Comparison of ENCODE assay signal across 21 mouse cellular contexts in genomic region chr17:79282771-79283170, GRCm38 (mm10).
DNase-seq lines count a peak whose midpoint lies in the region; ATAC-seq and TF ChIP-seq lines count a peak whose summit lies in the region.
"Had no signal": no experiment of that assay in that cellular context is flagged by ENCODE, and none has a peak within 500 bp of the region (broad histone marks: within the 10 kb centered on the region; RNA-seq: fewer than 3 reads in every experiment).

No protein-coding gene starts in this region.

- H3K79me2 ChIP-seq in CH12.LX (replicated peaks; ENCODE audit: control insufficient read depth, extremely low read depth, insufficient read depth, poor library complexity, severe bottlenecking): no peaks in the 10 kb centered on the region

- H3K4me3 ChIP-seq in gastrocnemius, adult 2 months: no peak overlapping the region
- H3K4me3 ChIP-seq in CH12.LX (replicated peaks in 1 of 3; ENCODE audit: low read depth in 2 of 3, low read length in 2 of 3, poor library complexity in 1 of 3): no peak overlapping the region
- H3K4me3 ChIP-seq in left cerebral cortex, adult 2 months: no peak overlapping the region
- H3K4me3 ChIP-seq: embryonic facial prominence, embryonic 13.5 days; forebrain, embryonic 13.5 days; heart, embryonic 12.5 days; hindbrain, embryonic 12.5 days had no signal

- TF ChIP-seq CTCF in gastrocnemius, adult 2 months (IDR thresholded peaks at IDR 0.05): no peak
- no peak for TF ChIP-seq CTCF in CH12.LX (conservative IDR thresholded peaks at IDR 0.05 in 1 of 2, IDR thresholded peaks at IDR 0.05 in 1 of 2; ENCODE audit: low read depth in 2 of 2, low read length in 2 of 2)
- TF ChIP-seq CTCF in left cerebral cortex, adult 2 months (IDR thresholded peaks at IDR 0.05): no peak

- in situ Hi-C loops in CH12.LX (cut with MboI; ENCODE audit: low pct_ligation_motif_present, low pct_unique_long_range_greater_than_20kb, low sequenced_read_pairs): no loop called here

- no peaks in the 10 kb centered on the region for H3K27me3 ChIP-seq in CH12.LX (replicated peaks)
- H3K27me3 ChIP-seq: embryonic facial prominence, embryonic 13.5 days; forebrain, embryonic 13.5 days; heart, embryonic 12.5 days; hindbrain, embryonic 12.5 days had no signal

- dilution Hi-C loops in CH12.LX (cut with MboI; ENCODE audit: extremely low pct_ligation_motif_present, extremely low pct_unique_long_range_greater_than_20kb, low sequenced_read_pairs): no loop called here

- peak; percentile 48 for TF ChIP-seq EP300 in CH12.LX (IDR thresholded peaks at IDR 0.05; ENCODE audit: low read length)

- peaks cover 0 to 18% of the 10 kb centered on the region in 2 experiments; a peak in 2 of 4 replicates for H3K4me1 ChIP-seq in CH12.LX (ENCODE audit: control insufficient read depth in 1 of 2, insufficient read depth in 2 of 2)
- H3K4me1 ChIP-seq: forebrain, embryonic 13.5 days had no signal

- peak; percentile 89 for ATAC-seq in granulocyte monocyte progenitor cell, adult 5-6 weeks (replicated peaks; ENCODE audit: poor library complexity, severe bottlenecking)
- ATAC-seq: activated CD4-positive, CD25-positive, alpha-beta regulatory T cell, adult 4 months; forebrain, embryonic 13.5 days; forebrain, postnatal 0 days; hindbrain, embryonic 16.5 days; inflammation-experienced regulatory T-cells, adult 6 months; intestine, postnatal 0 days had no signal

- intact Hi-C loops in gastrocnemius, adult 2 months (cut with DNase I): no loop called here
- intact Hi-C loops in gastrocnemius, postnatal 14 days (cut with DNase I; ENCODE audit: low total_unique reads): no loop called here
- intact Hi-C loops in left cerebral cortex, adult 2 months (cut with DNase I): no loop called here

- TF ChIP-seq POLR2A in CH12.LX (IDR thresholded peaks at IDR 0.05; ENCODE audit: low read depth, low read length): no peak

- H3K27ac ChIP-seq in gastrocnemius, adult 2 months: peak overlapping the region; percentile 4; the same call in 1 of the 2 replicates
- H3K27ac ChIP-seq in CH12.LX (ENCODE audit: insufficient read depth, low read depth): no peak overlapping the region
- H3K27ac ChIP-seq in left cerebral cortex, adult 2 months: no peak overlapping the region
- H3K27ac ChIP-seq: embryonic facial prominence, embryonic 13.5 days; forebrain, embryonic 13.5 days; hindbrain, embryonic 12.5 days had no signal

- DNase-seq in gastrocnemius, adult 2 months: no peak
- no peak for DNase-seq in gastrocnemius, postnatal 14 days
- peak; percentile 23 for DNase-seq in CH12.LX (ENCODE audit: extremely low read depth)
- no peak for DNase-seq in right cerebral cortex, postnatal 25 days
- no peak for DNase-seq in layer of hippocampus, adult 9-10 months (ENCODE audit: low spot score)
- no peak for DNase-seq in left cerebral cortex, adult 2 months (ENCODE audit: extremely low spot score in 1 of 2, low spot score in 2 of 2)
- DNase-seq: adrenal gland, postnatal 14 days; cerebellum, adult 11-12 months; cerebellum, adult 9-10 months; cerebellum, postnatal 25 days; forebrain, postnatal 0 days had no signal

- H3K36me3 ChIP-seq in CH12.LX (replicated peaks in 1 of 2; ENCODE audit: control insufficient read depth in 1 of 2, insufficient read depth in 1 of 2, low read length in 1 of 2): no peaks in the 10 kb centered on the region
- H3K36me3 ChIP-seq: embryonic facial prominence, embryonic 13.5 days; G1E; heart, embryonic 12.5 days; hindbrain, embryonic 12.5 days had no signal

- no peaks in the 10 kb centered on the region for H3K9me3 ChIP-seq in CH12.LX (replicated peaks; ENCODE audit: low read length)
- H3K9me3 ChIP-seq: embryonic facial prominence, embryonic 13.5 days; forebrain, embryonic 13.5 days; hindbrain, embryonic 12.5 days had no signal

- H3K9ac ChIP-seq in CH12.LX (ENCODE audit: insufficient read depth, low read depth): no peak overlapping the region
- H3K9ac ChIP-seq: embryonic facial prominence, embryonic 13.5 days; forebrain, embryonic 13.5 days; forebrain, postnatal 0 days; heart, embryonic 12.5 days; hindbrain, embryonic 12.5 days had no signal

- no peak for TF ChIP-seq RAD21 in CH12.LX (IDR thresholded peaks at IDR 0.05; ENCODE audit: low read depth, low read length)

- peak overlapping the region; percentile 62; the same call in 1 of the 2 replicates for H3K4me2 ChIP-seq in CH12.LX (ENCODE audit: insufficient read depth, low read depth, poor library complexity, severe bottlenecking)
- H3K4me2 ChIP-seq: embryonic facial prominence, embryonic 13.5 days; forebrain, embryonic 13.5 days; heart, embryonic 12.5 days; hindbrain, embryonic 12.5 days had no signal

TF ChIP-seq in CH12.LX, 34 proteins besides CTCF, POLR2A, EP300 and RAD21:
- TF ChIP-seq SMC3 (IDR thresholded peaks at IDR 0.05; ENCODE audit: low read depth, low read length) (no peak), ELF1 (IDR thresholded peaks at IDR 0.05; ENCODE audit: low read depth, low read length) (no peak), HCFC1 (IDR thresholded peaks at IDR 0.05; ENCODE audit: low read depth, low read length) (no peak)
TF ChIP-seq in CH12.LX: peak in this region for 0.
